Mouse (Mus musculus) midbrain, embryonic 15.5 days (tissue): Measurements from ENCODE around the gene Hoxa6. TPM values are rescaled to one million over a fixed set of nuclear protein-coding genes. Genes with fewer than 3 reads are reported as not detected.

Source experiments
- ATAC-seq: fragments of 200-750 bp; cut with Nextera tagmentation; replicated peaks from 2 replicates; pipeline ENCODE4 v1.8.0; 2017; ENCODE audit warnings: moderate TSS enrichment
- H3K27ac ChIP-seq: fragments of 300-500 bp; sonication (generic); 2 replicates; pipeline ENCODE4 v1.5.1; 2015; ENCODE audit warnings: mild to moderate bottlenecking, inconsistent platforms
- H3K27me3 ChIP-seq: fragments of 300-500 bp; sonication (generic); replicated peaks from 2 replicates; pipeline ENCODE4 v1.6.1; 2015; ENCODE audit warnings: inconsistent platforms
- H3K36me3 ChIP-seq: fragments of 300-500 bp; sonication (generic); replicated peaks from 2 replicates; pipeline ENCODE4 v1.6.1; 2015; ENCODE audit warnings: inconsistent platforms
- H3K4me1 ChIP-seq: fragments of 300-500 bp; sonication (generic); 2 replicates; pipeline ENCODE4 v1.6.1; 2015; ENCODE audit warnings: inconsistent platforms
- H3K4me2 ChIP-seq: fragments of 300-500 bp; sonication (generic); 2 replicates; pipeline ENCODE4 v1.6.1; 2015; ENCODE audit warnings: inconsistent platforms, mild to moderate bottlenecking, moderate library complexity
- H3K4me3 ChIP-seq: fragments of 300-500 bp; sonication (generic); 2 replicates; pipeline ENCODE4 v1.5.1; 2015; ENCODE audit warnings: mild to moderate bottlenecking, inconsistent platforms
- H3K9ac ChIP-seq: fragments of 300-500 bp; sonication (generic); 2 replicates; pipeline ENCODE4 v1.6.1; 2015; ENCODE audit warnings: mild to moderate bottlenecking, inconsistent platforms
- H3K9me3 ChIP-seq: fragments of 300-500 bp; sonication (generic); 2 replicates; pipeline ENCODE4 v1.6.1; 2016; ENCODE audit warnings: inconsistent platforms
- WGBS: fragments of 180-500 bp; shearing (Covaris S2); methylation state at CpG from one replicate; pipeline ENCODE4 v1.1.7; 2015; ENCODE audit warnings: mixed read lengths; 5-methylcytosine and 5-hydroxymethylcytosine counted together
- polyA plus RNA-seq: library from polyadenylated mRNA; unstranded; fragments of >200 nt; fragmentation: Nextera tagmentation; extraction: Ambion mirVana; gene quantifications from 2 replicates; pipeline ENCODE4 v1.2.1, GENCODE M21; 2015

Hoxa6 gene
- polyA plus RNA-seq, 1 experiment from 2014 or later: not detected

DNA sequence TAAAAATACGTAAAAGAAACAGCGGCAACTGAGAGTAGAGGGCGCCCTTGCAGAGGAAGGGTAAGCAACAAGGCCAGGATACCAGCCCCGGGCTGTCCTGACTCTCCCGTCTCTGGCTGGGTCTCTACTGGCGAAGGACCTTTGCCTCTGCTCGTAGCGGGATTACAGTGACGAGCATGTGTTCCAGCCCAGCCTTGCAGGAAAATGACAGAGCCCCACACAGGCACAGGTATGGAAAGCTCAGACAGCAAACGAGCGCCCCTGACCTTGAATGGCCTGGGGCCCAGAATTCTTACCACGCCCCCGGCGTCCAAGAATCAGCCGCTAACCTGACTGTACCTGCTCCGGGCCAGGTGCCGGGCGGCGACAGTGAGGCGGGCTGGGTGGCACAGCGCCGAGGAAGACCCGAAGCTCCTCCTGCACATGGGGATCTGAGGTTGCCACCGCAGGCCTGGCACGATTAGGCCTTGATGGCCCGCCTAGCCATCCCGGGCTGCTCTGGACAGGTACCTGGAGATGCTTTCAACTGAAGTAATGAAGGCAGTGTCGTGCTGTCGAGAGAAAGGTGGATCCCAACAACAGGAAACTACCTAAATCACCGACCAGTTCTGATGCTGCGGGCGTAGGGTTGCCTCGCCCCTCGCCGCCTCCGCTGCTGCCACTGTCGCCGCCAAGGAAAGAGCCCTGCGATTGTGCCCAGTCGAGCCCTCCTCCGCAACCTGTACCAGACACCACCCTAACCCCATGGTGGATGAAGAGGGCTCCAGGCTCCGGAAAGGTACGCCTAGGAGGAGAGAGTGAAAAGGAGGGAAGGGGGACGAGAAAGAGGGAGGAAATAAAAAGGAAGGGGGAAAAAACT lies 21.3 kb upstream of the Hoxa6 start:
- WGBS: 2% methylated on average over 44 of the region's 44 CpGs
- Histone ChIP-seq H3K4me2 (no peak overlapping the region), H3K27ac (no peak overlapping the region), H3K9me3 (no peaks in the 10 kb centered on the region), H3K27me3 (peaks cover 93% of the 10 kb centered on the region), H3K4me1 (no peaks in the 10 kb centered on the region), H3K9ac (no peak overlapping the region), H3K36me3 (no peaks in the 10 kb centered on the region), H3K4me3 (no peak overlapping the region)
- no peak for ATAC-seq

DNA sequence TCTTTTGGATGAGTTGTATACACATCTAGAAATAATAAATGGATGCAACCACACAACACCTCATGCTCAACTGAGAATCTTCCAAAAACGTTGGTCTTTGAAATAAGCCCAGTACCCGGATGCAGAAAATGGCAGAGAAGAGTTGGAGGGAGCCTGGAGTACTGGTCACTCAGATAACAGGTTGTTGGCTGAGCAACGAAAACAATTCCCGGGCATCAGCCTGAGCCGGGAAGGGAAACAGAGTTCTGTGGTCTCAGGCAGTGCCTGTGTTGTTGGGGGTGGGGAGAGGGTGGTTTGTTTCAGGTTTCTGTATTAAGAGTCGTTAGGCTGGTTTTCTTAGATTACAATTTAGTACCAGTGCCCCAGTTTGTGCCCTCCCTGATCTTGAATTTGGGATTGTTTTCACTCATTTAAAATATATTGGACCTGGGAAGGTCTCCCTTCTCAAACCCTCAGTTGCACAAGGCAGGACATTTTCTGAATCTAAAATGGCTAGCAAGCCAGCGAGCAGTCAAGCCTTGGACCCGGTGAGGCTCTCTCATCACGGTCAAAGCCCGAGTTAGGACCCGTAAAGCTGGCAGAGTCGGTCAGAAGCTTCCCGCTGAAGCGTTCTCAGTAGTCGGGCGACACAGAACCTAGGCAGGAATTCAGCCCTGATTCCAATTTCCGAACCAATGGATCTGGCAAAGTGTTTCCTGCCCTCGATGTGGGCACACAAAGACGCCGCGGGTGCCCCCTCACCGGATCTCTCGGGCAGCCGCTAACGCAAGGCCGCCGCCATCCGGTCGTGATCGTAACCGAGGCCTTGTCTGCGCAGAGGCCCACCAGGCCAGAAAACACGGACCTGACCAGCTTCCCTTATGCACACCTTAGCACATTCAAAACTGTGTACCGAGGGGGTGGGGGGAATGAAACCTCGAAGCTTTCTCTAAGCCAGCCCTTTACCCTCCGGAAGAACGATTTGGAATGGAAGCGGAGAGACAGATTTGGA lies 20.2 kb upstream of the Hoxa6 start:
- no peak for ATAC-seq
- Histone ChIP-seq H3K4me3 (no peak overlapping the region), H3K4me2 (no peak overlapping the region), H3K27me3 (peaks cover 93% of the 10 kb centered on the region), H3K27ac (no peak overlapping the region), H3K9me3 (no peaks in the 10 kb centered on the region), H3K4me1 (no peaks in the 10 kb centered on the region), H3K9ac (no peak overlapping the region), H3K36me3 (no peaks in the 10 kb centered on the region)
- 1% methylated on average over 38 of the region's 38 CpGs for WGBS

DNA sequence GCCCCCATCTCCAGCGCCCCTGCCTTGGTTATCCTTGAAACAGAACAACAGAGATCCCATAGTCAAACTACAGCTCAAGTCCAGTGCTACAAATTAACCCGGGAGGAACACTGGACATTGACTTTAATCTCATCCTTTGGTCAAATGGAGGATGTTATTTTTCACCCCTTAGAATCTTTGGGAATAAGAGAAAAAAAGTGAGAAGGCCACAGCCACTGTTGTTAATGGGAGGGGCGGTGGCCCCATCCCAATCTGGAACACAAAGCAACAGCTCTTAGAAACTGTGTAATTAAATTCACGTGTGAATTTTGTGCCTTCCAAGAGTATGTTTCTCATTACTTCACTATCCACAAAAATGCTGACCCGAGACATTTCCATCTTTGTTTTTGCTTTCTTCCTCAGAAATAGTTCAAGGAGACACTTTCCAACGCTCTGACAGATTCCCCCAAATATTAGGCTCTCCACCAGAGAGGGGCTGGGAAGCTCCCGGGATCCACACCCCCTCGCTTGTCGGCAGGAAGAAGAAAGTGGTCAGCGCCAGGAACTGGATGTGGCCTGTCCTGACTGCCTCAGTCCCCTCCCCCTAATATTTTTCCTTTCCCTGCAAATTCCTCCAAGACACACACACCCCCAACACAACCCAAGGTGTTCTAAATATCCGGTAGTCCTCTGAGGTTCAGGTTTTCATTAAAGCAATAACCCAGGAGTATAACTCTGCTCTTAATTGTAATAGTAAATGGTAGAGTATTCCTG lies 19.1 kb upstream of the Hoxa6 start:
- H3K36me3 ChIP-seq: no peaks in the 10 kb centered on the region
- H3K27me3 ChIP-seq: peaks cover 93% of the 10 kb centered on the region
- H3K4me3 ChIP-seq: no peak overlapping the region
- H3K4me2 ChIP-seq: no peak overlapping the region
- H3K4me1 ChIP-seq: no peaks in the 10 kb centered on the region
- no peak for ATAC-seq
- H3K9me3 ChIP-seq: no peaks in the 10 kb centered on the region
- H3K27ac ChIP-seq: no peak overlapping the region
- 3% methylated on average over 11 of the region's 11 CpGs for WGBS
- no peak overlapping the region for H3K9ac ChIP-seq

DNA sequence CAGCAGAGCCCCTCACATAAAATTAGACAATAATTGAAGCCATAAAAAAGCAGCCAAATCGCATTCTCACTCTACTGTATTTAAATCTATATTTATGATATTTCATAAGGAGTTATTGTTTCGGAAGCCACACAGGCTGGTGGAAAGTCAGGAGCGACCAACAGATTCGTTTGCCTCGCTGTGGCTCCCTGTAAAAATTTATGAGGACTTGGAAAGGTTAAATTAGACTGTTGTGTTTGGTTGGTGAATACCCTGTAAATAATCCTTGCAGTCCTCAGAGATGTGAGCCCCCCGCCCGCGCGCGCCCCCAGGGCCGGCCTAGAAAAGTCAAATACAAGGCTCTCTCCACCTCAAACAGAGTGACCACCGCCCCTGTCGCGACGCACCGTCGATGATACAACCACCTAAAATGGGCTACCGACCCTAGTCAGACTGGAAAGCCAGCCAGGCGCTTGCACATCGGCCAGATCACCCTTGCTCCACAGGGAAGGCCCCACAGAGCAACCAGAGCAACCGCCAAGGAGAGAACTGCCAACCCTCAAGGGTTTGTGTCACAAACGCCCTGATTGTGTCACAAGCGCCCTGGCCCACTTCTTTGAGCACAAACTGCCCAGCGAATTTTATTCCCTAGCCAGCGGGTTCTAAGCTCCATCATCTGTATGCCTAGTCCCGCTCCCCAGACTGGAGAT lies 18.2 kb upstream of the Hoxa6 start:
- Histone ChIP-seq H3K36me3 (no peaks in the 10 kb centered on the region), H3K4me1 (0 out of 2 replicates have a peak, but pooled peaks cover 1% of the 10 kb centered on the region), H3K4me3 (no peak overlapping the region), H3K4me2 (no peak overlapping the region), H3K27me3 (peaks cover 93% of the 10 kb centered on the region), H3K27ac (no peak overlapping the region), H3K9ac (no peak overlapping the region), H3K9me3 (no peaks in the 10 kb centered on the region)
- no peak for ATAC-seq
- 4% methylated on average over 26 of the region's 26 CpGs for WGBS

DNA sequence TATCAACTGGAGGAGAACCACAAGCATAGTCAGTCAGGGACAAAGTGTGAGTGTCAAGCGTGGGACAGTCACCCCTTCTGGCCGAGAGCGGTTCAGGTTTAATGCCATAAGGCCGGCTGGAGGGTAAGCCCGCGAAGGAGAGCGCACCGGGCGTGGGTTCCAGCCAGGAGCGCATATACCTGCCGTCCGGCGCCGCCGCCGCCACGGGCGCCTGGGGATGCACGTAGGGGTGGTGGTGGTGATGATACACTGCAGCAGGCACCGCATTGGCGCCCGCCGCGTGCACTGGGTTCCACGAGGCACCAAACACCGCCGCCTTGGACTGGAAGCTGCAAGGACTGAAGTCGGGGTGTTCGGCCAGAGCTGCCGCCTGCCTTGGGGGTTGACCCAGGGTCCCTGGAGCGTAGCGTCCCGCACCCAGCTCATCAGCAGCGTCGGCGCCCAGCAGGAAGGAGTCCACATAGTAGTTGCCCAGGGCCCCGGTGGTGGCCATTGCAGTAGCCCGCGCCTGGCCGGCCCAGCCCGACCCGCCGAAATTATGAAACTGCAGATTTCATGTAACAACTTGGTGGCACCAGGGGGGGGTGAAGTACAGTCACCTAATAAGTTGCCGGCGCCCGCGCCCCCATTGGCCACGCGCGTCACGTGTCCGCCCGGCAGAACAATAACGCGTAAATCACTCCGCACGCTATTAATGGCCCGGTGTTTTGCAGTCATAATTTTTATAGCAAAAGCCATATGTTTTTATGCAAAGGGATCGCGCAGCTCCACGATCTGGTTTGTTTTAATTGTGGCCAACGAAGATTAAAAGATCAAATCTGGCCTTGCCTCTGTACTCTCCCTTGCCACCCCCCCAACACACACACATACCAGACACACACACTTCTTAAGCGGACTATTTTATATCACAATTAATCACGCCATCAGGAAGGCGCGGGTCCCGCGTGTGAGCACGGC lies 17.4 kb upstream of the Hoxa6 start:
- H3K27ac ChIP-seq: no peak overlapping the region
- H3K4me2 ChIP-seq: no peak overlapping the region
- H3K36me3 ChIP-seq: no peaks in the 10 kb centered on the region
- WGBS: 3% methylated on average over 67 of the region's 69 CpGs
- no peak overlapping the region for H3K4me3 ChIP-seq
- H3K27me3 ChIP-seq: peaks cover 97% of the 10 kb centered on the region
- H3K9ac ChIP-seq: no peak overlapping the region
- no peak for ATAC-seq
- no peaks in the 10 kb centered on the region for H3K9me3 ChIP-seq
- peaks cover 6% of the 10 kb centered on the region; the same call in 1 of the 2 replicates for H3K4me1 ChIP-seq

DNA sequence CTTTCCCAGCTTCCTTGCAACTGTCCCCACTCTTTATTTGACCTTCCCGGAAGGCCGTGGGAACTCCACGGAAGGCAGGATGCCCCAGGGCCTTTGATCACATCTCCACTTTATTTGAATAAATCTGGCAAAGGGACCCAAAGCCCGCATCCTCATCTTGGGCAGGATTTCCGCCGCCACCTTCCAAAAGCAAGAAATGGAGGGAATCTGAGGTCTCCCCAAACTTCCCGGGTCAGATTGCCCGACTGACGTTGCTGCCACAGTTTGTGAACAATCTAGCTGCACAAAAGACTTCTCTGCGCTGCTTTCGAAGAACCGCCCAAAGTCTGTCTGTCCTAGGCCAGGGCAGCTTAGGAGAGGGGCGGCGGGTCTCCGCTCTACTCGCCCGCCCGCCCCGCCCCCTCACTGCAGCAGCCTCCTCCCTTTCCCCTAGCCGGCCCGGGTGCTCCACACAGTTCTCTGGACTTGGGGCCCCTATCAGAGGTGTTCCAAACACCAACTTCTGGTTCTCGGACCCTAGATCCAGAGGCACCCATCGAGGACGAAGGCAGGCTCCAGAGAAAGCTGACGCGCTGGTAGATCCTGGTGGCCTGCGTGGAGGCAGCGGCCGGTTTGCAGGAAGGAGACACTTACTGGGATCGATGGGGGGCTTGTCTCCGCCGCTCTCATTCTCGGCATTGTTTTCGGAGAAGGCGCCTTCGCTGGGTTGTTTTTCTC lies 16.5 kb upstream of the Hoxa6 start:
- no peak overlapping the region for H3K4me3 ChIP-seq
- H3K4me1 ChIP-seq: peaks cover 6% of the 10 kb centered on the region; the same call in 1 of the 2 replicates
- no peak overlapping the region for H3K9ac ChIP-seq
- no peak overlapping the region for H3K27ac ChIP-seq
- WGBS: under 1% methylated on average over 36 of the region's 36 CpGs
- no peaks in the 10 kb centered on the region for H3K9me3 ChIP-seq
- no peak for ATAC-seq
- H3K27me3 ChIP-seq: peaks cover 97% of the 10 kb centered on the region
- no peaks in the 10 kb centered on the region for H3K36me3 ChIP-seq
- no peak overlapping the region for H3K4me2 ChIP-seq

DNA sequence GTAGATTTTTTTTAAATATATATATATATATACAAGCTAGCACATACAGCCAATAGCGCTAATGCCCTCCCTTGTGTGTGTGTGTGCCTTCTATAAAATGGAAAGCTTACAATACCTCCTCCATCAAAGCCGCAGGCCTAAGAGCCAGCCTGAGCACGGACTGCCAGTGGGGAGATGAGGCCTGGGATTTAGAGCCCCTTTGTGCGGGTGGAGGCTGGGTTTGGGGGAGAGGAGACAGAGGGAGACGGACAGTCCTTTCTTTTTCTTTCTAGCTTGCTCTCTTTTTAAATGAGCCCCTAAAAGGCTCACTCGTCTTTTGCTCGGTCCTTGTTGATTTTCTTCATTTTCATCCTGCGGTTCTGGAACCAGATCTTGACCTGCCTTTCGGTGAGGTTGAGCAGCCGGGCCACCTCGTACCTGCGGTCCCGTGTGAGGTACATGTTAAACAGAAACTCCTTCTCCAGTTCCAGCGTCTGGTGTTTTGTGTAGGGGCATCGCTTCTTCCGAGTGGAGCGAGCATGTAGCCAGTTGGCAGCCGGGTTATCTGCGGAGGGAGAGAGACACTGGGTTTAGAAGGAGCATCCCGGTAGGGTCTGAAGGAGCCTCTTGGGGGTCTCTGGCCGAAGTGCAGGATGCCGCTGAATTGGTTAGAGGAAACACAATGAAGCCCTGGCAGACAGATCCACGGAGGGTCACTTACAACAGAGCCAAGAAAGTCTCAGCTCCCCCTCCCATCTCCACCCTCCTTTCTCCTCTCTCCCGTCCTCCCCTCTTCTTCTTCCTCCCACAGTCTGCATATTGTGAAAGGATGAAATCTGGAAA lies 15.6 kb upstream of the Hoxa6 start:
- H3K9me3 ChIP-seq: no peaks in the 10 kb centered on the region
- H3K27ac ChIP-seq: no peak overlapping the region
- H3K4me2 ChIP-seq: no peak overlapping the region
- 2% methylated on average over 24 of the region's 24 CpGs for WGBS
- H3K9ac ChIP-seq: no peak overlapping the region
- peaks cover 97% of the 10 kb centered on the region for H3K27me3 ChIP-seq
- no peaks in the 10 kb centered on the region for H3K36me3 ChIP-seq
- no peak overlapping the region for H3K4me3 ChIP-seq
- no peak for ATAC-seq
- peaks cover 6% of the 10 kb centered on the region; the same call in 1 of the 2 replicates for H3K4me1 ChIP-seq

DNA sequence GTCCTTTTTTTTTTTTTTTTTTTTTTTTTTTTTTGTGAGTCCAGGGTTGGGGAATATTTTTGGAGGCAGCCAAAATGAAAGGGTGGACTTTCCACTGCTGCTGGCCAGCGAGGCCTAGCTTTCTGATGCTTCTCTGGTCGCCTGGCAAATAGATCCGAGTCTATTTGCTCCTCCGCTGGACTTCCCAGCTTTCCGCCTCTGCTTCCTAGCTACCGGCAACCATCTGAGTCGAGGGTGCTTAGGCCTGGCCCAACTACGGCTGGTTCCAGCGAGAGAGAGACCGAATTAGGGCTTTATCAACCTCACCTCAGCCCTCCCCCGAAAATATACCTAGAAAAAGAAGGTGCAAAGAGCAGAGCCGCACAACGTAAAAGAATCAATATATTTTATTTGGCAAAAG lies 14.2 kb upstream of the Hoxa6 start:
- H3K4me2 ChIP-seq: no peak overlapping the region
- no peak overlapping the region for H3K9ac ChIP-seq
- H3K9me3 ChIP-seq: no peaks in the 10 kb centered on the region
- no peak overlapping the region for H3K27ac ChIP-seq
- no peaks in the 10 kb centered on the region for H3K36me3 ChIP-seq
- H3K4me3 ChIP-seq: no peak overlapping the region
- peaks cover 98% of the 10 kb centered on the region for H3K27me3 ChIP-seq
- H3K4me1 ChIP-seq: peaks cover 6% of the 10 kb centered on the region; the same call in 1 of the 2 replicates
- 10% methylated on average over 13 of the region's 13 CpGs for WGBS
- ATAC-seq: no peak

DNA sequence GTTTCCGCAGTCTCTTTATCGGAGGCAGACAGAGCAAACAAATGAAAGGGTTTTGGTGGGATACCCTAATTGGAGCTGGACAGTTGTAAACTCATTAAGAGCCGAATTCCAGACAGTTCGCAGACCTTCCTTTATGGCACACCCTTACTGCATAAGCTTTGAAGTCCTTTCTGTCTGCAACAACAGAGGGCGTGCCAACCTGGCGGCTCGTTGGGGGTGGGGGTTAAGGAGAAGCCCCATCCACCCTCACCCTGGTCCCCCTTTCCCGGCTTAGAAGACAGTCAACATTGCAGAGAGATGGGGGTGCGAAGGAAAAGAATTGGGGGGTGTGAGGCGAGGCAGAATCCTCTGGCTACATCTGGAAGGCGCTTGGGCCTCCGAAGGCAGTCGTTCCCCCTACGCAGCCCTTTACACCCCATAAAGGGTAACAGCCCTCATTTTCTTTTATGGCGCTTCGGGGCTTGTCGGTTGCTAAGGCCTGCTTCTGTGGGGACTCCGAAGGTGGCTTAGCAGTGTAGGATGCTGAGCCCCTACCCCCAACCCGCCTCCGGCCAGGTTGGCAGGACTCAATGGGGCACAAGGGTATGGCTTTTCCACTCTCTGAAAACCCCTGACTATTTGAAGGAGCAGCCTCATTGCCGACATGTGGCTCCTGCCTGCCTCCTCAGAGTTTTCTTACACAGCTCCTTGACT lies 13.6 kb upstream of the Hoxa6 start:
- Histone ChIP-seq H3K9me3 (no peaks in the 10 kb centered on the region), H3K27ac (no peak overlapping the region), H3K27me3 (peaks cover 98% of the 10 kb centered on the region), H3K4me2 (no peak overlapping the region; the same call in 1 of the 2 replicates), H3K9ac (no peak overlapping the region), H3K36me3 (no peaks in the 10 kb centered on the region), H3K4me1 (peaks cover 12% of the 10 kb centered on the region), H3K4me3 (peak overlapping the region; percentile 48; the same call in 1 of the 2 replicates)
- ATAC-seq: peak; percentile 59
- 6% methylated on average over 21 of the region's 21 CpGs for WGBS
